Mouse (Mus musculus): ENCODE data around the gene Tmem94. TPM values are rescaled to one million over a fixed set of nuclear protein-coding genes. Genes with fewer than 3 reads are reported as not detected.
"Not testable (repeated sequence)": the region's sequence is repeated elsewhere in the genome, so short reads cannot be mapped to it uniquely, and the experiment has no call there.

Tmem94 gene
- polyA plus RNA-seq (2015; fragmentation: Nextera tagmentation; extraction: Ambion mirVana) = 8.3 and 9.5 TPM in 2 replicates

- DNase-seq (ENCODE audit: low spot score) = peak; percentile 99
Measured at GRCm38 (mm10) chr11:115765103-115765606, at the start of gene Tmem94. Tmem94 (plus strand) TSS chr11:115765433.

- DNase-seq (ENCODE audit: low spot score) = peak; percentile 44
Measured at GRCm38 (mm10) chr11:115716410-115717338, 48.6 kb upstream of the Tmem94 start.

- peak; percentile 22 for DNase-seq (ENCODE audit: low spot score)
Measured at GRCm38 (mm10) chr11:115717660-115718390, 47.4 kb upstream of the Tmem94 start.

- DNase-seq (ENCODE audit: low spot score) = peak; percentile 78
Measured at GRCm38 (mm10) chr11:115722638-115723037, 42.6 kb upstream of the Tmem94 start.

- DNase-seq (ENCODE audit: low spot score) = no peak
Measured at GRCm38 (mm10) chr11:115723231-115723630, 42.0 kb upstream of the Tmem94 start.

- DNase-seq (ENCODE audit: low spot score) = no peak
Measured at GRCm38 (mm10) chr11:115734041-115734686, 31.1 kb upstream of the Tmem94 start.

- DNase-seq (ENCODE audit: low spot score) = no peak
Measured at GRCm38 (mm10) chr11:115737608-115738208, 27.5 kb upstream of the Tmem94 start.

GRCm38 (mm10) chr11:115738275-115738885 lies 26.9 kb upstream of the Tmem94 start:
- DNase-seq (ENCODE audit: low spot score) = no peak

GRCm38 (mm10) chr11:115741070-115741469 lies 24.2 kb upstream of the Tmem94 start:
- DNase-seq (ENCODE audit: low spot score) = no peak

GRCm38 (mm10) chr11:115742926-115743325 lies 22.3 kb upstream of the Tmem94 start:
- DNase-seq (ENCODE audit: low spot score) = no peak

- DNase-seq (ENCODE audit: low spot score) = no peak
Measured at GRCm38 (mm10) chr11:115744385-115744784, 20.8 kb upstream of the Tmem94 start.

GRCm38 (mm10) chr11:115746109-115746508 lies 19.1 kb upstream of the Tmem94 start:
- peak; percentile 58 for DNase-seq (ENCODE audit: low spot score)

- peak; percentile 35 for DNase-seq (ENCODE audit: low spot score)
Measured at GRCm38 (mm10) chr11:115746762-115747161, 18.5 kb upstream of the Tmem94 start.

GRCm38 (mm10) chr11:115747351-115747750 lies 17.9 kb upstream of the Tmem94 start:
- DNase-seq (ENCODE audit: low spot score) = peak; percentile 69

- DNase-seq (ENCODE audit: low spot score) = no peak
Measured at GRCm38 (mm10) chr11:115749834-115750233, 15.4 kb upstream of the Tmem94 start.

- DNase-seq (ENCODE audit: low spot score) = peak; percentile 47
Measured at GRCm38 (mm10) chr11:115751725-115752124, 13.5 kb upstream of the Tmem94 start.

- no peak for DNase-seq (ENCODE audit: low spot score)
Measured at GRCm38 (mm10) chr11:115752653-115753052, 12.6 kb upstream of the Tmem94 start.

- DNase-seq (ENCODE audit: low spot score) = no peak
Measured at GRCm38 (mm10) chr11:115753485-115753884, 11.7 kb upstream of the Tmem94 start.

GRCm38 (mm10) chr11:115762176-115762575 lies 3.1 kb upstream of the Tmem94 start:
- not testable (repeated sequence) for DNase-seq (ENCODE audit: low spot score)

- DNase-seq (ENCODE audit: low spot score) = no peak
Measured at GRCm38 (mm10) chr11:115764698-115765097, 535 bp upstream of the Tmem94 start.
